Mouse (Mus musculus) CD8-positive naive resting alpha-beta T cell, adult 57 days (primary cell): ENCODE measurements around the gene Otud1. TPM values are rescaled to one million over a fixed set of nuclear protein-coding genes. Genes with fewer than 3 reads are reported as not detected.

Source experiments
- total RNA-seq: library from RNA; stranded (reverse); gene quantifications from one replicate; pipeline ENCODE4 v1.2.4, GENCODE M21; 2023

Otud1 gene
- total RNA-seq = 48.6 TPM

DNA sequence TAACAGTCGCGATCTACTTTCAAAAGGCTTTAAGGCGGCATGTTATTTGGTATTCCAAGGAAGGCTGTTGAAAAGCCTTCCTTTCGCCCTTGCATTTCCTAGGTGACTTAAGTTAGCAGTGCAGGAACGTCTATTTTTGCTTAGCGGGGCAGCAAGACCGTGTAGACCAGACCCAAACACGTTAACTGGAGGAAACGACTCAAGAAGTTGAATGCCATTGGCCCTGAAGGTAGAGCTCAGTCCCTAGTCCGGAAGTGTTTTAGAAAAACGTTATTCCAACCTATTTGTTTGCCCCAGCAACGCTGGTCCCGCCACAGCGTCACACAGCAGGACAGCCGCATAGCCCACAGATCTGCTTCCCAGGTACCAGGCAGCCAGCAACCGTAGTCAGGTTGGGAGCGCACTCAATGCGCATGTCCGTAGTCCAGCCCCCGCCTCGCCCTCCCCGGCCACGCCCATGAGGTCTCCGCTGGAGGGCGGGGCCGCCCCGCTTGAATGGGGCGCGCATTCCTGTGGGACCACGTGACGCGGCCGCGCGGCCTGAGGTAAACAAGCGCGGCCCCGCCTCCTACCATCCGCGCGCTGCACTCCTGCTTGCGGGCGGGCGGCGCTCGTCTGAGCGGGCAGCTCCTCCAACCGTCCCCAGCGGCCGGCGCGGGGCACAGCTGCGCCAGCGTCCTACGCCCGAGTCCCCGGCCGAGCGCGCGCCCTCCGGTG, at the start of gene Otud1:
Gene Otud1, plus strand, starts transcription at position 595 of the 717 bp plus-strand sequence.

Other genes with a start within 250 kb of the Otud1 start
- gene Ptf1a, start 212.1 kb upstream of the Otud1 start, total RNA-seq = not detected
- not detected for gene 4921504E06Rik, start 103.8 kb upstream of the Otud1 start, total RNA-seq